Mouse (Mus musculus): ENCODE measurements around the gene Dbh.

GRCm38 (mm10) chr2:27232376-27232775, 67.3 kb downstream of the Dbh start:
- TF ChIP-seq CTCF (IDR thresholded peaks at IDR 0.05; ENCODE audit: extremely low read depth, insufficient read depth, insufficient read length, insufficient replicate concordance), result no peak
- no peak for TF ChIP-seq POLR2A (IDR thresholded peaks at IDR 0.05; ENCODE audit: low read depth, low read length)

Measured in spleen, adult 2 months (tissue).